ENCODE assay signal across 14 mouse cellular contexts in the genomic region with DNA sequence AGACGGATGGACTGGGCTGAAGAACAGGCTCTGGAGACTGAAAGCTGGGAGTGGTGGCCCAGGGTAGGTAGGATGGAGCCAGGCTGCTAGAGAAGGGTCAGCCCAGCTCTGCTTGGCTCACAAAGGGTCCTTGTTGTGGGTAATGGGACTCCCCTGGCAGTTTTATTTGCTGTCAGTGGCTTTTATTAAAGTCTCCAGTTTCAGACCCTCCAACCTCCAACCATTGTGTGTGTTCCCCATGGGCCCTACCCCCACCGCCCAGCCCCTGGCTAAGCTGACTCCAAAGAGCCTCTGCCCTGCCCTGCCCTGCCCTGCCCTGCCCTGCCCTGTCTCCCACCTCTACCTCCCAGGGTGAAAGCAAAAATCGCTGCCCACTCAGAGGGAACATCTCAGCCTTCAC.
"Had no signal": no experiment of that assay in that cellular context is flagged by ENCODE, and none has a peak within 500 bp of the region (broad histone marks: within the 10 kb centered on the region; RNA-seq: fewer than 3 reads in every experiment).

No protein-coding gene starts in this region.

- H3K4me2 ChIP-seq: intestine, embryonic 15.5 days; liver, embryonic 13.5 days; midbrain, embryonic 12.5 days; neural tube, embryonic 13.5 days had no signal

- DNase-seq: kidney, adult 11 months; kidney, postnatal 36 days; layer of hippocampus, postnatal 36 days; liver, embryonic 13.5 days; lung, adult 2 months; lung, postnatal 14 days; lung, postnatal 4 days; thymus, postnatal 25 days had no signal

- H3K36me3 ChIP-seq: intestine, embryonic 15.5 days; liver, embryonic 13.5 days; midbrain, embryonic 12.5 days; neural tube, embryonic 13.5 days had no signal

- H3K27ac ChIP-seq: intestine, embryonic 15.5 days; left cerebral cortex, adult 2 months; liver, embryonic 13.5 days; midbrain, embryonic 12.5 days; neural tube, embryonic 13.5 days had no signal

- H3K4me3 ChIP-seq: intestine, embryonic 15.5 days; left cerebral cortex, adult 2 months; liver, embryonic 13.5 days; midbrain, embryonic 12.5 days; myocyte; neural tube, embryonic 13.5 days had no signal

- H3K9ac ChIP-seq: intestine, embryonic 15.5 days; liver, embryonic 13.5 days; midbrain, embryonic 12.5 days; neural tube, embryonic 13.5 days had no signal

- H3K9me3 ChIP-seq: intestine, embryonic 15.5 days; liver, embryonic 13.5 days; midbrain, embryonic 12.5 days; neural tube, embryonic 13.5 days had no signal

- ATAC-seq: intestine, embryonic 15.5 days; midbrain, embryonic 16.5 days had no signal
